Mouse (Mus musculus): ENCODE measurements around the gene C2cd3. TPM values are rescaled to one million over a fixed set of nuclear protein-coding genes. Genes with fewer than 3 reads are reported as not detected.

C2cd3 gene
- polyA plus RNA-seq, 1 experiment from 2014 or later = 14.5 TPM

- Histone ChIP-seq H3K27ac (ENCODE audit: low read length) (peak overlapping the region; percentile 78), H3K9me3 (replicated peaks; ENCODE audit: control insufficient read depth, low read length) (no peaks in the 10 kb centered on the region), H3K27me3 (ENCODE audit: control insufficient read depth, insufficient read depth, low read length) (no peaks in the 10 kb centered on the region), H3K36me3 (ENCODE audit: control insufficient read depth, insufficient read depth) (peaks cover 5% of the 10 kb centered on the region), H3K4me3 (ENCODE audit: low read length) (peak overlapping the region; percentile 55), H3K4me1 (ENCODE audit: control insufficient read depth, insufficient read depth, low read length) (peaks cover 30% of the 10 kb centered on the region), H3K4me2 (ENCODE audit: low read depth, low read length) (peak overlapping the region; percentile 77), H3K9ac (ENCODE audit: low read length) (peak overlapping the region; percentile 55)
- 24% methylated on average over 11 of the region's 11 CpGs for WGBS
- ATAC-seq (replicated peaks; ENCODE audit: extremely low read depth, insufficient read depth, low FRiP score) = peak; percentile 66
Observed at GRCm38 (mm10) chr7:100495581-100496251, 123.7 kb downstream of the C2cd3 start.

- Histone ChIP-seq H3K9me3 (replicated peaks; ENCODE audit: control insufficient read depth, low read length) (no peaks in the 10 kb centered on the region), H3K36me3 (ENCODE audit: control insufficient read depth, insufficient read depth) (peaks cover 5% of the 10 kb centered on the region), H3K9ac (ENCODE audit: low read length) (0 out of 2 replicates have a peak overlapping the region, but pooled peaks have one; percentile 44), H3K4me2 (ENCODE audit: low read depth, low read length) (peak overlapping the region; percentile 77), H3K27me3 (ENCODE audit: control insufficient read depth, insufficient read depth, low read length) (no peaks in the 10 kb centered on the region), H3K27ac (ENCODE audit: low read length) (peak overlapping the region; percentile 67), H3K4me1 (ENCODE audit: control insufficient read depth, insufficient read depth, low read length) (peaks cover 30% of the 10 kb centered on the region), H3K4me3 (ENCODE audit: low read length) (peak overlapping the region; percentile 55)
- no peak for ATAC-seq (replicated peaks; ENCODE audit: extremely low read depth, insufficient read depth, low FRiP score)
- 56% methylated on average over 6 of the region's 6 CpGs for WGBS
Observed at GRCm38 (mm10) chr7:100496371-100496770, 124.3 kb downstream of the C2cd3 start.

GRCm38 (mm10) chr7:100496791-100497190 is 124.8 kb downstream of the C2cd3 start:
- 93% methylated on average over 9 of the region's 9 CpGs for WGBS
- Histone ChIP-seq H3K4me3 (ENCODE audit: low read length) (no peak overlapping the region), H3K9me3 (replicated peaks; ENCODE audit: control insufficient read depth, low read length) (no peaks in the 10 kb centered on the region), H3K4me1 (ENCODE audit: control insufficient read depth, insufficient read depth, low read length) (peaks cover 30% of the 10 kb centered on the region), H3K36me3 (ENCODE audit: control insufficient read depth, insufficient read depth) (peaks cover 5% of the 10 kb centered on the region), H3K9ac (ENCODE audit: low read length) (no peak overlapping the region), H3K27me3 (ENCODE audit: control insufficient read depth, insufficient read depth, low read length) (no peaks in the 10 kb centered on the region), H3K27ac (ENCODE audit: low read length) (no peak overlapping the region), H3K4me2 (ENCODE audit: low read depth, low read length) (peak overlapping the region; percentile 77; the same call in 1 of the 2 replicates)
- ATAC-seq (replicated peaks; ENCODE audit: extremely low read depth, insufficient read depth, low FRiP score) = no peak

- no peak overlapping the region for H3K4me3 ChIP-seq (ENCODE audit: low read length)
- no peak overlapping the region for H3K27ac ChIP-seq (ENCODE audit: low read length)
- 74% methylated on average over 4 of the region's 4 CpGs for WGBS
- H3K36me3 ChIP-seq (ENCODE audit: control insufficient read depth, insufficient read depth) = peaks cover 5% of the 10 kb centered on the region
- H3K4me1 ChIP-seq (ENCODE audit: control insufficient read depth, insufficient read depth, low read length) = peaks cover 27% of the 10 kb centered on the region
- no peak overlapping the region for H3K4me2 ChIP-seq (ENCODE audit: low read depth, low read length)
- no peaks in the 10 kb centered on the region for H3K9me3 ChIP-seq (replicated peaks; ENCODE audit: control insufficient read depth, low read length)
- no peaks in the 10 kb centered on the region for H3K27me3 ChIP-seq (ENCODE audit: control insufficient read depth, insufficient read depth, low read length)
- H3K9ac ChIP-seq (ENCODE audit: low read length) = no peak overlapping the region
- no peak for ATAC-seq (replicated peaks; ENCODE audit: extremely low read depth, insufficient read depth, low FRiP score)
Observed at GRCm38 (mm10) chr7:100497402-100497801, 125.4 kb downstream of the C2cd3 start.

GRCm38 (mm10) chr7:100497982-100498381 is 125.9 kb downstream of the C2cd3 start:
- no peak overlapping the region for H3K27ac ChIP-seq (ENCODE audit: low read length)
- no peaks in the 10 kb centered on the region for H3K27me3 ChIP-seq (ENCODE audit: control insufficient read depth, insufficient read depth, low read length)
- H3K4me2 ChIP-seq (ENCODE audit: low read depth, low read length) = no peak overlapping the region
- H3K9ac ChIP-seq (ENCODE audit: low read length) = no peak overlapping the region
- WGBS = 89% methylated on average over 13 of the region's 13 CpGs
- ATAC-seq (replicated peaks; ENCODE audit: extremely low read depth, insufficient read depth, low FRiP score) = no peak
- H3K4me3 ChIP-seq (ENCODE audit: low read length) = no peak overlapping the region
- peaks cover 5% of the 10 kb centered on the region for H3K36me3 ChIP-seq (ENCODE audit: control insufficient read depth, insufficient read depth)
- no peaks in the 10 kb centered on the region for H3K9me3 ChIP-seq (replicated peaks; ENCODE audit: control insufficient read depth, low read length)
- peaks cover 27% of the 10 kb centered on the region for H3K4me1 ChIP-seq (ENCODE audit: control insufficient read depth, insufficient read depth, low read length)

GRCm38 (mm10) chr7:100499465-100499864 is 127.4 kb downstream of the C2cd3 start:
- H3K36me3 ChIP-seq (ENCODE audit: control insufficient read depth, insufficient read depth) = peaks cover 5% of the 10 kb centered on the region
- no peak overlapping the region for H3K4me3 ChIP-seq (ENCODE audit: low read length)
- no peak overlapping the region for H3K4me2 ChIP-seq (ENCODE audit: low read depth, low read length)
- H3K27me3 ChIP-seq (ENCODE audit: control insufficient read depth, insufficient read depth, low read length) = no peaks in the 10 kb centered on the region
- H3K9ac ChIP-seq (ENCODE audit: low read length) = no peak overlapping the region
- H3K4me1 ChIP-seq (ENCODE audit: control insufficient read depth, insufficient read depth, low read length) = peaks cover 18% of the 10 kb centered on the region
- ATAC-seq (replicated peaks; ENCODE audit: extremely low read depth, insufficient read depth, low FRiP score) = no peak
- H3K27ac ChIP-seq (ENCODE audit: low read length) = no peak overlapping the region
- no peaks in the 10 kb centered on the region for H3K9me3 ChIP-seq (replicated peaks; ENCODE audit: control insufficient read depth, low read length)

- H3K27ac ChIP-seq (ENCODE audit: low read length) = no peak overlapping the region
- 63% methylated on average over 16 of the region's 16 CpGs for WGBS
- peaks cover 5% of the 10 kb centered on the region for H3K36me3 ChIP-seq (ENCODE audit: control insufficient read depth, insufficient read depth)
- no peaks in the 10 kb centered on the region for H3K9me3 ChIP-seq (replicated peaks; ENCODE audit: control insufficient read depth, low read length)
- no peak overlapping the region for H3K4me3 ChIP-seq (ENCODE audit: low read length)
- H3K4me2 ChIP-seq (ENCODE audit: low read depth, low read length) = no peak overlapping the region
- no peaks in the 10 kb centered on the region for H3K27me3 ChIP-seq (ENCODE audit: control insufficient read depth, insufficient read depth, low read length)
- no peak overlapping the region for H3K9ac ChIP-seq (ENCODE audit: low read length)
- no peak for ATAC-seq (replicated peaks; ENCODE audit: extremely low read depth, insufficient read depth, low FRiP score)
- peaks cover 9% of the 10 kb centered on the region for H3K4me1 ChIP-seq (ENCODE audit: control insufficient read depth, insufficient read depth, low read length)
Observed at GRCm38 (mm10) chr7:100500276-100500977, 128.4 kb downstream of the C2cd3 start.

GRCm38 (mm10) chr7:100501027-100501843 is 129.2 kb downstream of the C2cd3 start:
- H3K4me1 ChIP-seq (ENCODE audit: control insufficient read depth, insufficient read depth, low read length) = peaks cover 1% of the 10 kb centered on the region
- WGBS = 74% methylated on average over 6 of the region's 6 CpGs
- no peak for ATAC-seq (replicated peaks; ENCODE audit: extremely low read depth, insufficient read depth, low FRiP score)
- no peaks in the 10 kb centered on the region for H3K9me3 ChIP-seq (replicated peaks; ENCODE audit: control insufficient read depth, low read length)
- H3K36me3 ChIP-seq (ENCODE audit: control insufficient read depth, insufficient read depth) = peaks cover 5% of the 10 kb centered on the region
- H3K9ac ChIP-seq (ENCODE audit: low read length) = no peak overlapping the region
- H3K4me3 ChIP-seq (ENCODE audit: low read length) = no peak overlapping the region
- no peak overlapping the region for H3K27ac ChIP-seq (ENCODE audit: low read length)
- H3K27me3 ChIP-seq (ENCODE audit: control insufficient read depth, insufficient read depth, low read length) = no peaks in the 10 kb centered on the region
- H3K4me2 ChIP-seq (ENCODE audit: low read depth, low read length) = no peak overlapping the region
